Mouse (Mus musculus) stomach, postnatal 0 days (tissue): ENCODE data around the gene Rcan3.

Experiments used
- CTCF ChIP-seq: IDR thresholded peaks from 2 replicates; pipeline ENCODE4 v1.5.1; 2016; ENCODE audit warnings: antibody characterized with exemption, low read depth, mild to moderate bottlenecking, moderate library complexity
- EP300 ChIP-seq: optimal IDR thresholded peaks from 2 replicates; pipeline ENCODE3; 2016; ENCODE audit warnings: antibody characterized with exemption

DNA sequence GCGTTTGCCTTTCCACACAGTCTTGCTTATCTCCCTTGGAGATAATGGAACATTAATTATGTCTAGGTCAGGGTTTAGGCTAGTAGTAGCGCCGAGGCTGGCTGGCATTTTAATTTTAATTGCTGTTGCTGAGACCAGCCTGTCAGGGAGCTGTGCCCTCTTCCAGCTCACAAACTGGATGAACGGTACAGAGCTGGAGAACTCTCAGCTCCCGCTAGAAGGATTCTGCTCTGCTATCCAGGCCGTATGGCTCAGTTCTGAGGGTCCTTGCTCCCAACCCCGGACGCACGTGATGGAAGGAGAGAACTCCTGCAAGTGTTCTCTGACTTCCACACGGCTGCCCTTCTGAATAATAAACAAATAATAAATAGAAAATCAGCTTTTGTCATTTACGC lies 739 bp upstream of the Rcan3 start:
- TF ChIP-seq CTCF: no peak
- no peak for TF ChIP-seq EP300
